8 mouse cellular contexts compared by ENCODE assay signal in the genomic region with DNA sequence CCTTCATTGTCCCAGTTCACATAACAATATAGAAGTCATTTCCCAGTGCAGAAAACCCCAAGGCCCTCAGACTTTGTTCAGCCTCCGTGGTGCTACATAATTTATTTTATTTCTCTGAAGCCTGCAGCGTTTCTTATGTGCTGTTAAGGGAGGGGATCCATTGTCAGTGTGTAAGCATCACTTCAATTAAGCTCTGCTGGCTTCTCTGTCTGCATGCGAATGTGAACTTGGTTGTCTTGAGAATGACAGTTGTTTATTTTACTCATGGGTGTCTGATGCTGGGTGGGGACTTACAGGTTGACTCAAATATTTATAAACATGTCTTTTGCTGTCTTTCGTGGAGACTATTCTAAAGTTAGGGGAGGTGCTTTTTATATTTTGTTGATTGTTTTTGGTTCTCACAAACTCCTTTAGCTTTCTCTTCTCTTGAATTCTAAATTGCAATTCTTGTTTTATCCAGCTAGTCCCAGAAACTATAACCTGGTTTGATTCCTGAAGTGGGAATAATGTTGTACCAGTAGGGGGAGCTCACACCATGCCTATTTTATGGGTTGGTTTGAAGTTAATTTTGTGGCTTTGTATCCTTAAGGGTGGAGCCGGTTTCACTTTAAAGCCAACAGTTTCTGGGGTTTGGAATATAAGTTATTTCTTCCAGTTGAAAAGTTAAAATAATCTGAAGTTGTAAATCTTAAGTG.
DNase-seq lines count a peak whose midpoint lies in the region; TF ChIP-seq lines count a peak whose summit lies in the region.

No protein-coding gene starts in this region.

- peak overlapping the region; percentile 29 for H3K27ac ChIP-seq in left cerebral cortex, adult 2 months

- peak; percentile 68 for DNase-seq in 416B (ENCODE audit: low read depth)
- DNase-seq in Muller cell, postnatal 12 days (ENCODE audit: inconsistent ontology term): peak; percentile 58
- peak; percentile 82 to 91 for DNase-seq in cerebellum, postnatal 10 days
- DNase-seq in frontal cortex, adult 2 months (ENCODE audit: extremely low spot score in 1 of 2, low spot score in 1 of 2): peak; percentile 59 to 94
- peak; percentile 61 for DNase-seq in induced T-regulatory cell, adult 2 months (ENCODE audit: low read depth)
- DNase-seq in left cerebral cortex, adult 2 months (ENCODE audit: extremely low spot score in 1 of 2, low spot score in 2 of 2): peak; percentile 56 to 62
- DNase-seq in naive thymus-derived CD4-positive, alpha-beta T cell, adult 2 months (ENCODE audit: low read depth): peak; percentile 74
- no peak for DNase-seq in natural killer cell, adult 2 months (ENCODE audit: low spot score in 2 of 2)

- intact Hi-C loops in left cerebral cortex, adult 2 months (cut with DNase I): loop anchor here (1.0 to 10.0 kb wide), 5 partner anchors 230 to 635 kb away; a partner anchor contains a TSS

- peak overlapping the region; percentile 29; the same call in 1 of the 2 replicates for H3K4me3 ChIP-seq in left cerebral cortex, adult 2 months

- peak; percentile 92 for TF ChIP-seq CTCF in left cerebral cortex, adult 2 months (IDR thresholded peaks at IDR 0.05)

Comparison
In these comparisons a context has a peak if more than half of its experiments do, and no peak if none do; other contexts are left out.
1. DNase-seq: peak in 416B (single experiment), Muller cell, postnatal 12 days (single experiment), cerebellum, postnatal 10 days (2 of 2), frontal cortex, adult 2 months (2 of 2), induced T-regulatory cell, adult 2 months (single experiment), left cerebral cortex, adult 2 months (2 of 2) and naive thymus-derived CD4-positive, alpha-beta T cell, adult 2 months (single experiment); none in natural killer cell, adult 2 months (0 of 2).